Mouse (Mus musculus) CH12.LX (cell line): ENCODE data around the gene Akt2.

Experiments used
- CHD2 ChIP-seq: IDR thresholded peaks from 2 replicates; pipeline ENCODE4 v1.6.1; 2011; ENCODE audit warnings: low read length, improper control_type of control experiment
- CTCF ChIP-seq, 2 experiments: IDR thresholded peaks in 1 of 2; conservative IDR thresholded peaks in 1 of 2; 2 replicates each; pipeline ENCODE4 v1.5.1; 2011 to 2012; ENCODE audit warnings: low read depth in 2 of 2, low read length in 2 of 2, improper control_type of control experiment in 1 of 2, inconsistent platforms in 1 of 2, mild to moderate bottlenecking in 1 of 2, moderate library complexity in 1 of 2
- ELF1 ChIP-seq: IDR thresholded peaks from 2 replicates; pipeline ENCODE4 v1.6.1; 2014; ENCODE audit warnings: low read depth, mild to moderate bottlenecking, inconsistent platforms, low read length, improper control_type of control experiment
- EP300 ChIP-seq: IDR thresholded peaks from 2 replicates; pipeline ENCODE4 v1.6.1; 2011; ENCODE audit warnings: low read length, improper control_type of control experiment
- ETS1 ChIP-seq: conservative IDR thresholded peaks from 2 replicates; pipeline ENCODE4 v1.6.1; 2012; ENCODE audit warnings: low read depth, mild to moderate bottlenecking, inconsistent platforms, low read length, improper control_type of control experiment, moderate library complexity
- JUND ChIP-seq: conservative IDR thresholded peaks from 2 replicates; pipeline ENCODE4 v1.6.1; 2011; ENCODE audit warnings: low read depth, low read length, improper control_type of control experiment
- KAT2A ChIP-seq: IDR thresholded peaks from 2 replicates; pipeline ENCODE4 v1.6.1; 2012; ENCODE audit warnings: low read length, improper control_type of control experiment, inconsistent platforms; ENCODE audit not compliant: insufficient replicate concordance
- MAFK ChIP-seq: IDR thresholded peaks from 2 replicates; pipeline ENCODE4 v1.6.1; 2011; ENCODE audit warnings: low read length, improper control_type of control experiment; ENCODE audit not compliant: insufficient replicate concordance
- PAX5 ChIP-seq: IDR thresholded peaks from 2 replicates; pipeline ENCODE4 v1.6.1; 2012; ENCODE audit warnings: low read length, inconsistent platforms, mixed read lengths
- POLR2A ChIP-seq: IDR thresholded peaks from 2 replicates; pipeline ENCODE4 v1.6.1; 2011; ENCODE audit warnings: low read depth, mild to moderate bottlenecking, improper control_type of control experiment, low read length
- TCF12 ChIP-seq: IDR thresholded peaks from 2 replicates; pipeline ENCODE4 v1.6.1; 2014; ENCODE audit warnings: low read depth, mild to moderate bottlenecking, inconsistent platforms, low read length, improper control_type of control experiment
- UBTF ChIP-seq: IDR thresholded peaks from 2 replicates; pipeline ENCODE4 v1.6.1; 2012; ENCODE audit warnings: low read depth, mild to moderate bottlenecking, inconsistent platforms, low read length, improper control_type of control experiment, moderate library complexity
- USF1 ChIP-seq: IDR thresholded peaks from 2 replicates; pipeline ENCODE4 v1.6.1; 2014; ENCODE audit warnings: low read depth, mild to moderate bottlenecking, inconsistent platforms, low read length, improper control_type of control experiment
- ZKSCAN1 ChIP-seq: IDR thresholded peaks from 2 replicates; pipeline ENCODE4 v1.6.1; 2012; ENCODE audit warnings: low read depth, inconsistent platforms, low read length, improper control_type of control experiment, borderline replicate concordance

GRCm38 (mm10) chr7:27576914-27577313 is 14.4 kb upstream of the Akt2 start:
- TF ChIP-seq POLR2A (no peak), PAX5 (no peak), ELF1 (no peak), CHD2 (no peak), CTCF (conservative IDR thresholded peaks at IDR 0.05 in 1 of 2, IDR thresholded peaks at IDR 0.05 in 1 of 2; ENCODE audit: low read depth in 2 of 2, low read length in 2 of 2) (peak; percentile 41 to 61), JUND (no peak), UBTF (no peak), KAT2A (no peak), TCF12 (no peak), EP300 (no peak), ETS1 (no peak), USF1 (no peak), MAFK (no peak), ZKSCAN1 (no peak)
